ENCODE assay signal across 26 mouse cellular contexts in the genomic region with DNA sequence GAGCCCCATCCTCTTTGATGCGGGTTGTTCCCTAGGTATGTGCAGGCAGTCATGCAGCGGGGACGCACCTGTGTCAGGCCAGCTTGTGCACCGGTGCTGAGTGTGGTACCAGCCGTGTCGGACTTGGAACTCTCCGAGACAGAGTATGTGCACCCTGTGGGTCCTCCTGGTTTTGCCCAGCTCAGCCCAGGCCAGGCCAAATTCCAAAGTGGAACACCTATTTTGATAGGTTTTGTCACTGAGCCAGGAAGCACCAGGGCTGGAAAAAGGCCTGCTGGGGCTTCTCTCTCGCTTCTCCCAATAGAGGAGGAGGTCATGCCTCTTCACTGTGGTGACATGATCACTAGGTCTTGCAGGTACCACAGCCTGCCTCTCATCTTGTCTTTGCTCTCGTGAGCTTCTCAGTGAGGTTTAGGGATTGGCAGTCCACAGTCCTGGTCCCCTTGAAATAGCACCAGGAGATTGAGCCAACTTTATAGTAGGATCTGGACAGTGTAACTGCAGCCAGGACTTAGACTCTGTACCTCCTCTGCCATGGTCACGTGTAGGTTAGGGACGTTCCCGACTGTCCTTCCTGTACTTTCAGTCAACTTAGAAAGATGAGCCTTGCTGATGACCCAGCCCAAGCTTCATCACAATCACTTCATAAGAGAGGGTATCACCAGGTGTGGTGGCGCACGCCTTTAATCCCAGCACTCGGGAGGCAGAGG. TPM values are rescaled to one million over a fixed set of nuclear protein-coding genes. Genes with fewer than 3 reads are reported as not detected.
"Had no signal": no experiment of that assay in that cellular context is flagged by ENCODE, and none has a peak within 500 bp of the region (broad histone marks: within the 10 kb centered on the region; RNA-seq: fewer than 3 reads in every experiment).

No protein-coding gene starts in this region.

- H3K9ac ChIP-seq: forebrain, embryonic 15.5 days; forebrain, postnatal 0 days; heart, embryonic 13.5 days; heart, embryonic 15.5 days; hindbrain, embryonic 13.5 days; hindbrain, embryonic 15.5 days; limb, embryonic 12.5 days; liver, embryonic 13.5 days; liver, embryonic 15.5 days; liver, postnatal 0 days had no signal

- H3K4me1 ChIP-seq: forebrain, embryonic 15.5 days; heart, embryonic 13.5 days; heart, embryonic 15.5 days; hindbrain, embryonic 13.5 days; hindbrain, embryonic 15.5 days; limb, embryonic 10.5 days; limb, embryonic 12.5 days had no signal

- H3K4me2 ChIP-seq: forebrain, embryonic 15.5 days; heart, embryonic 11.5 days; heart, embryonic 13.5 days; heart, embryonic 15.5 days; hindbrain, embryonic 13.5 days; hindbrain, embryonic 15.5 days; limb, embryonic 12.5 days; liver, embryonic 11.5 days; liver, embryonic 13.5 days; liver, embryonic 15.5 days had no signal

- H3K27me3 ChIP-seq: forebrain, embryonic 15.5 days; heart, embryonic 13.5 days; heart, embryonic 15.5 days; hindbrain, embryonic 13.5 days; hindbrain, embryonic 15.5 days; liver, embryonic 13.5 days; liver, embryonic 15.5 days had no signal

- ATAC-seq: forebrain, embryonic 15.5 days; forebrain, postnatal 0 days; hindbrain, postnatal 0 days; intestine, embryonic 16.5 days; liver, postnatal 0 days had no signal

- H3K9me3 ChIP-seq: forebrain, embryonic 15.5 days; heart, embryonic 13.5 days; heart, embryonic 15.5 days; hindbrain, embryonic 13.5 days; hindbrain, embryonic 15.5 days; limb, embryonic 10.5 days; limb, embryonic 12.5 days; liver, embryonic 13.5 days; liver, embryonic 15.5 days had no signal

- H3K4me3 ChIP-seq: forebrain, embryonic 15.5 days; heart, adult 2 months; heart, embryonic 13.5 days; heart, embryonic 15.5 days; hindbrain, embryonic 13.5 days; hindbrain, embryonic 15.5 days; layer of hippocampus, adult 2 months; left cerebral cortex, adult 2 months; limb, embryonic 10.5 days; limb, embryonic 12.5 days; liver, embryonic 13.5 days; liver, embryonic 15.5 days had no signal

- DNase-seq: forebrain, postnatal 0 days; gastrocnemius, postnatal 14 days; gastrocnemius, postnatal 36 days; heart, adult 11 months; heart, adult 2 months; heart, postnatal 14 days; heart, postnatal 36 days; liver; liver, embryonic 13.5 days; liver, postnatal 0 days had no signal

- H3K27ac ChIP-seq: forebrain, embryonic 15.5 days; heart, adult 2 months; heart, embryonic 13.5 days; heart, embryonic 15.5 days; hindbrain, embryonic 13.5 days; hindbrain, embryonic 15.5 days; hindbrain, postnatal 0 days; kidney, postnatal 0 days; layer of hippocampus, adult 2 months; left cerebral cortex, adult 2 months; limb, embryonic 10.5 days; limb, embryonic 12.5 days; liver, embryonic 13.5 days; liver, embryonic 15.5 days had no signal

RNA-seq across cellular contexts. Expression of a gene that starts 6.3 kb away (rescaled TPM):
- polyA plus RNA-seq: forebrain, embryonic 15.5 days; forebrain, postnatal 0 days; heart, adult 2 months; heart, postnatal 0 days had no signal

RNA-seq across cellular contexts. Expression of a gene that starts 10.1 kb away (rescaled TPM):
- polyA plus RNA-seq: liver, postnatal 0 days had no signal
